Mouse (Mus musculus) embryonic fibroblast, embryonic 13.5 days (primary cell): ENCODE data around the gene Itgb2.

Experiments
- CTCF ChIP-seq: IDR thresholded peaks from 2 replicates; pipeline ENCODE4 v1.5.1; 2011; ENCODE audit warnings: mild to moderate bottlenecking, control low read depth, low read length, moderate library complexity, borderline replicate concordance; ENCODE audit not compliant: insufficient read depth
- POLR2A ChIP-seq: IDR thresholded peaks from 2 replicates; pipeline ENCODE4 v1.6.1; 2011; ENCODE audit warnings: low read depth, mild to moderate bottlenecking, control low read depth, low read length, moderate library complexity

GRCm38 (mm10) chr10:77509403-77510187 is 20.5 kb upstream of the Itgb2 start:
- peak; percentile 94 for TF ChIP-seq CTCF
- TF ChIP-seq POLR2A: no peak
